Mouse (Mus musculus): ENCODE data around the gene Slc1a7. TPM values are rescaled to one million over a fixed set of nuclear protein-coding genes. Genes with fewer than 3 reads are reported as not detected.
A peak's percentile ranks its signal among the peaks of the same experiment; 100 is the strongest.

Slc1a7 gene
- polyA plus RNA-seq, 1 experiment, result 0.10 TPM

DNA sequence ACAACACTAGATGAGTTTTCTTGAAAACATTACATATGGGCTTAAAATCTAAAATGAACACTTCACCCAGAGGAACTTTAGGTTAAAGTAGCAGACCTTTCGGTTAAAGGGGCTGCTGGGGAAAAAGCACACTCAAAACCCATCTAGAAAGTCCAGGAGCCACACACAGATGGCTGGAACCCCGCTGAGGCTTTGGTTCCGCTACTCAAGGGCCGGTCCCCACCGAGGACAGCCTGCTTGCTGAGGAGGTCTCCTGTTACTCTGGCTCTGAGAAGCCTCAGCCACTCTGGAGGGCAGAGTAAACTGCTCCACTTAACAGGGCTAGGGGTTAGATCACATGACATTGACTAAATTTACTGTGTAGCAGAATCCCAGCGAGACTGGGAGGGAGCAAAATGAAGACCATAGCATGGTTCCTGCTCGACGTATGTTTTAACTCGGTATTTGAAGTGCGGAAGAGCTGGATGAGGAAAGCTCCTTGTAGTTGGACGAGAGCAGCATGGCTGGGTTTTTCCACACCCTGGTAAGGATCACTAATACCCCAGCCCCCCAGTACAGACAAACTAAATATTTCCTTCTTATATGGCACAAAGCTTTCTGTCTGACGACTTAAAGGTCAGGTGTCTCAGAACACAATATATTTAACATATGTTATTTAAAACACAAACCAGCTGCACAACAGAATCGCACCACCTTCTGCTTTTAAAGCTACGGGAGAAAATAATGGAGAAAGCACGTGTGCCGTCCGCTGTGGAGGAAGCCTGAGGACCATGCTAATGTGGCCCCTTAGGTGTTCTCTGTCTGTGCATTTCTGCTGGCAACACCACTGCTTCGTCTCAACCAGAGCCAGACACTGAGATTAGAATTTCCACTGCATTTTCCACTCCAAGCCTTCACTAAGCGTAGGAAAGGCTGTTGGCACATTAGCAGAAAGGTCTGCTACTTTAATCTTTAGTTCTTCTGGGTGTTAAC is 77.3 kb downstream of the Slc1a7 start:
- Histone ChIP-seq H3K4me1 (ENCODE audit: control insufficient read depth, insufficient read depth, low read length) (0 out of 2 replicates have a peak, but pooled peaks cover 4% of the 10 kb centered on the region), H3K27ac (ENCODE audit: insufficient read depth, low read length) (no peak overlapping the region), H3K27me3 (ENCODE audit: control insufficient read depth, insufficient read depth, low read length) (no peaks in the 10 kb centered on the region), H3K4me3 (replicated peaks; ENCODE audit: insufficient read depth, low read depth, low read length) (no peak overlapping the region)
- no peak for DNase-seq
- TF ChIP-seq POLR2A (IDR thresholded peaks at IDR 0.05; ENCODE audit: borderline replicate concordance, insufficient read depth, low read length) (no peak), CTCF (IDR thresholded peaks at IDR 0.05; ENCODE audit: borderline replicate concordance, insufficient read depth, low read depth, low read length) (no peak)
- 61% methylated on average over 19 of the region's 19 CpGs for WGBS

DNA sequence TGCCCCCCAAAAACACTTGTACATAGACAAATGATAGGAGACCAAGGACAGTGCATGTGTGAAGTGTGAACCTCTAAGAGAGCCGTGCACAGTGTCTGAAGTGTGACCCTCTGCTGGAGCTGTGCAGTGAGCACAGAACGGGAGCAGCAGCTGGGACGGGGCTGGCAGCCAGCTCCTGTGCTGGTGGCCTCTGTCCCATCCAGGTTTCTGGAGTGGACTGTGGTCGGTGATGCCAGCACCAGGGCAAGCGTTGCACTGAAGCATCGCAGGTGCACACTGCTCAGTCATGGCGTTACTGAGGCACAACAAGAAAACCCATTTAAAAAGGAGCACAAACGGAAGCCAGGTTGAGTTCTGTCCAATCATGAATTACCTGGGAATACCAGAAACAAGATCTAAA is 78.0 kb downstream of the Slc1a7 start:
- WGBS, result 42% methylated on average over 8 of the region's 8 CpGs
- DNase-seq, result no peak
- H3K4me1 ChIP-seq (ENCODE audit: control insufficient read depth, insufficient read depth, low read length), result peaks cover 11% of the 10 kb centered on the region; the same call in 1 of the 2 replicates
- no peak overlapping the region for H3K27ac ChIP-seq (ENCODE audit: insufficient read depth, low read length)
- H3K4me3 ChIP-seq (replicated peaks; ENCODE audit: insufficient read depth, low read depth, low read length), result no peak overlapping the region
- H3K27me3 ChIP-seq (ENCODE audit: control insufficient read depth, insufficient read depth, low read length), result no peaks in the 10 kb centered on the region
- TF ChIP-seq CTCF (IDR thresholded peaks at IDR 0.05; ENCODE audit: borderline replicate concordance, insufficient read depth, low read depth, low read length), result no peak
- TF ChIP-seq POLR2A (IDR thresholded peaks at IDR 0.05; ENCODE audit: borderline replicate concordance, insufficient read depth, low read length), result no peak

DNA sequence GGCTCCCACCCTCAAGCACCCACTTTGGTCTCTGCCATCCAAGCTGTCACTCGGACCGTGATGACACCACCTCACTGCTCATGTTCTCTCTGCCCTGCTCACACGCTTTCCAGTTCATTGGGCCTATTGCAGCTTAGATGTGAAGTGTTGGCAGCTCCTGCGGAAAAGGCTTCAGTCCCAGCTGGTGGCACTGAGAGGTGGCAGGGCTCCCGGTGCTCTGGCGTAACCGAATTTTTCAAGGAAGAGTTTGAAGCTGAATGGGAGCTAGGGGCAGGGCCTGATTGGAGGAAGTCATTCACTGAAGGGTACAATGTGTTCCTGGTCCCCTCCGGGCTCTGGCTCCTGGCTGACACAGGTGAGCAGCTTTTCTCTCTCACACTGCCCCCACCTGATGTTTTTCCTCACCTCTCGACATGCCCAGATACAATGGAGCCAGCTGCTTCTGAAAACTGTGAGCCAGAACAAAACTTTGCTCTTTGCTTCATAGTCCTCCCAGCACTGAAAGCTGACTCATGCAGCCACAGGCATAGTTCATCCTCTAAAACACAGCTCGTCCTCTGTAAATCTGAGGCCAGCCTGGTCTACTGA is 83.6 kb downstream of the Slc1a7 start:
- H3K27ac ChIP-seq (ENCODE audit: insufficient read depth, low read length), result peak overlapping the region; percentile 10; the same call in 1 of the 2 replicates
- 11% methylated on average over 10 of the region's 10 CpGs for WGBS
- no peak overlapping the region for H3K4me3 ChIP-seq (replicated peaks; ENCODE audit: insufficient read depth, low read depth, low read length)
- H3K27me3 ChIP-seq (ENCODE audit: control insufficient read depth, insufficient read depth, low read length), result no peaks in the 10 kb centered on the region
- H3K4me1 ChIP-seq (ENCODE audit: control insufficient read depth, insufficient read depth, low read length), result peaks cover 16% of the 10 kb centered on the region
- TF ChIP-seq CTCF (IDR thresholded peaks at IDR 0.05; ENCODE audit: borderline replicate concordance, insufficient read depth, low read depth, low read length), result no peak
- TF ChIP-seq POLR2A (IDR thresholded peaks at IDR 0.05; ENCODE audit: borderline replicate concordance, insufficient read depth, low read length), result no peak
- DNase-seq, result peak; percentile 71 to 81

DNA sequence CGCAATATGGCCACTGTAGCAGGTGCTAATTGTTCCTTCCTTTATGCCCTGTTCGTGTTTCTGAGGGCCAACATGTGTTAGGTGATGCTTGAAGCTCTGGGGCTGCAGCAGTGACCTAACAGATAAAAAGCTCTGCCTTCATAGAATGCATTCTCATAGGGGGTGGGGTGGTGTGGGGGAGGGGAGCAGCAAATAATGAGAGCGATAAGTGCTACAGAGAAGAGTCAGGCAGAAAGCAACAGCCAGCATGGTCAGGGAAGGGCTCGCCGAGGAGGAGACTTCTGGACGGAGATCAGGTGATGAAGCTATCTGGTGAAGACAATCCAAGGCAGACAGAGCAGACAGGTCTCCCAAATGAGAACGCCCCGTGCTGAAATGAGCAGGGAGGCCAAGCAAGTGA is 84.5 kb downstream of the Slc1a7 start:
- no peak for DNase-seq
- H3K27ac ChIP-seq (ENCODE audit: insufficient read depth, low read length), result no peak overlapping the region
- WGBS, result 88% methylated on average over 8 of the region's 8 CpGs
- H3K4me1 ChIP-seq (ENCODE audit: control insufficient read depth, insufficient read depth, low read length), result peaks cover 16% of the 10 kb centered on the region
- no peaks in the 10 kb centered on the region for H3K27me3 ChIP-seq (ENCODE audit: control insufficient read depth, insufficient read depth, low read length)
- H3K4me3 ChIP-seq (replicated peaks; ENCODE audit: insufficient read depth, low read depth, low read length), result no peak overlapping the region
- TF ChIP-seq POLR2A (IDR thresholded peaks at IDR 0.05; ENCODE audit: borderline replicate concordance, insufficient read depth, low read length) (no peak), CTCF (IDR thresholded peaks at IDR 0.05; ENCODE audit: borderline replicate concordance, insufficient read depth, low read depth, low read length) (no peak)

DNA sequence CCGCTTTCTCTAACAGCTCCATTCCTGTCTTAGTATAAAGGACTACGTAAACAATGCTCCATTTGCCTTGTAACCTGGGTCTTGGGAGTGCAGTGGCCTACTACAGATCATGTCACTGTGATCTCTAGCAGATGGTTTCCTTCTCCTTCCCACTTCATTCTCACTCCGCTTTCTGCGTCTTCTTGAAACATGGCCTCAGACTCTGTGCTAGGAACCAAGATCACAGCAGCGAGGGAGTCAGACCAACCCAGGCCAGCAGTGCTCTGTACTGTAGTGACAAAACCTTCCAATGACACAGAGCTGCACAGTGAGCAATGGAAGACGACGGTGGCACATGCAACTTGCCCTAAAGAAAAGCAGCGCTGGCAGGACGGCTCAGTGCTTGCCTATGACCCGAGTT is 87.7 kb downstream of the Slc1a7 start:
- WGBS, result 93% methylated on average over 10 of the region's 10 CpGs
- DNase-seq, result no peak
- Histone ChIP-seq H3K27ac (ENCODE audit: insufficient read depth, low read length) (no peak overlapping the region), H3K27me3 (ENCODE audit: control insufficient read depth, insufficient read depth, low read length) (no peaks in the 10 kb centered on the region), H3K4me3 (replicated peaks; ENCODE audit: insufficient read depth, low read depth, low read length) (no peak overlapping the region), H3K4me1 (ENCODE audit: control insufficient read depth, insufficient read depth, low read length) (peaks cover 14% of the 10 kb centered on the region)
- no peak for TF ChIP-seq POLR2A (IDR thresholded peaks at IDR 0.05; ENCODE audit: borderline replicate concordance, insufficient read depth, low read length)
- TF ChIP-seq CTCF (IDR thresholded peaks at IDR 0.05; ENCODE audit: borderline replicate concordance, insufficient read depth, low read depth, low read length), result no peak

DNA sequence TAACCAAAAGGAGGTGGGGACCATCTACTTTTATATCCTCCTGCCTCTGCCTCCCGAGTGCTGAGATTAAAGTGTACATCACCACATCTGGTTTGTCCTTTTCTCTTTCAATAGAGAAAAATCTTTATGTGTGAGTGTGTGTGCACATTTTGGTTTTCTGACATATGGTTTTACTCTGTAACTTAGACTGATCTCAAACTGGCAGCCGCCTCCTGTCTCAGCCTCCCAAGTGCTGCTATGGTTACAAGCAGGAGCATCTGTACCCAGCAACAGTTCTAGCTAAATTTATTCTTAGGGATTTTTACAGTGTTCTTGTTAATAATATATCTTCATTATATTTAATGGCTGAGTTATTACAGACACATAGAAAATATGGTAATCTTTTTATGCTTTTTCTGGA is 89.1 kb downstream of the Slc1a7 start:
- H3K27me3 ChIP-seq (ENCODE audit: control insufficient read depth, insufficient read depth, low read length), result no peaks in the 10 kb centered on the region
- TF ChIP-seq POLR2A (IDR thresholded peaks at IDR 0.05; ENCODE audit: borderline replicate concordance, insufficient read depth, low read length) (no peak), CTCF (IDR thresholded peaks at IDR 0.05; ENCODE audit: borderline replicate concordance, insufficient read depth, low read depth, low read length) (no peak)
- 98% methylated on average over 2 of the region's 2 CpGs for WGBS
- H3K4me1 ChIP-seq (ENCODE audit: control insufficient read depth, insufficient read depth, low read length), result peaks cover 2% of the 10 kb centered on the region
- DNase-seq, result no peak
- no peak overlapping the region for H3K4me3 ChIP-seq (replicated peaks; ENCODE audit: insufficient read depth, low read depth, low read length)
- no peak overlapping the region for H3K27ac ChIP-seq (ENCODE audit: insufficient read depth, low read length)

DNA sequence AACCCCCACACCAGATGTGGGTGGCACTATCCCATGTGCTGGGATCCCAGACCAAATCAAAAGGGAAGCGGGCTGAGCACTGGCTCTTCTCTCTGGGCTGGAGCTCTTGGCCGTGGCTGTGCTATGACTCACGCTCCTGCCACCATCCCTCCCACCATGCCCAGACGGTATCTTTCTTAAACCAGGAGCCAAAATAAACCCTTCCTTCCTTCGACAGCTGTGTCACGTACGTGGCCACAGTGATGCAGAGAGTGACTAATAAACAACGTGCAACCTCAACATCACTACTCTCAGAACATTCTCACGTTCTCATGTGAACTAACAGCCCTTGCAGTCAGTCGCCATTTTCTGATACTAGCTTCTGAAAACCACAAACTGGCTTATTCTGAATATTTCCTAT is 90.0 kb downstream of the Slc1a7 start:
- peak; percentile 36 to 64 for DNase-seq
- H3K4me3 ChIP-seq (replicated peaks; ENCODE audit: insufficient read depth, low read depth, low read length), result no peak overlapping the region
- TF ChIP-seq CTCF (IDR thresholded peaks at IDR 0.05; ENCODE audit: borderline replicate concordance, insufficient read depth, low read depth, low read length) (no peak), POLR2A (IDR thresholded peaks at IDR 0.05; ENCODE audit: borderline replicate concordance, insufficient read depth, low read length) (no peak)
- no peaks in the 10 kb centered on the region for H3K27me3 ChIP-seq (ENCODE audit: control insufficient read depth, insufficient read depth, low read length)
- 41% methylated on average over 10 of the region's 10 CpGs for WGBS
- no peak overlapping the region for H3K27ac ChIP-seq (ENCODE audit: insufficient read depth, low read length)
- peaks cover 2% of the 10 kb centered on the region for H3K4me1 ChIP-seq (ENCODE audit: control insufficient read depth, insufficient read depth, low read length)

All from cerebellum, adult 2 months (tissue).